Mouse (Mus musculus): ENCODE measurements at regions not wholly inside any gene's neighbourhood (a gene's known extent, or its start where the extent isn't known, plus 50 kb on each side); places are given as distances from the start of the nearest gene placed in this dataset.

- TF ChIP-seq CTCF (conservative IDR thresholded peaks at IDR 0.05) = no peak
- no peak overlapping the region for H3K27ac ChIP-seq
- no peak for DNase-seq (ENCODE audit: low spot score in 2 of 2)
- no peak overlapping the region for H3K4me3 ChIP-seq
Observed at GRCm38 (mm10) chr13:83131129-83131981, 372.5 kb upstream of the Mef2c start.

DNA sequence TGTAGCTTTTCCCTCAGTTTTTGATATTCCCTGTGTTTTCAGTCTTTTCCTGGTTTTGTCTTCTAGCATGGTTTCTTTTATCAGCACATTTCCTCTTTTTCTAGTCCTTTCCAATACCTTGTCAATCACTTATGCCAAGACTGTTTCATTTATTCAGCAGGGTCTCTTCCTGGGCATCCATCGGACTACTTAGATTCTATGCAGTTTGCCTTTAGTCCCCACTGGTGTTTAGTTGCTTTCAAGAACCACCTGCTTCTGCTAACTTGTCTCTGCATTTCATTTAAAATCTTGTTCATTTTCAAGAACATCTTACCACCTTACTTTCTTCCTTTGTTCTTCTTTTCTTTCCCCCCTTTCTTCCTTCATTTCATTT is 371.9 kb upstream of the Mef2c start:
- no peak overlapping the region for H3K27ac ChIP-seq
- H3K4me3 ChIP-seq = no peak overlapping the region
- TF ChIP-seq CTCF (conservative IDR thresholded peaks at IDR 0.05) = no peak
- DNase-seq (ENCODE audit: low spot score in 2 of 2) = no peak

DNA sequence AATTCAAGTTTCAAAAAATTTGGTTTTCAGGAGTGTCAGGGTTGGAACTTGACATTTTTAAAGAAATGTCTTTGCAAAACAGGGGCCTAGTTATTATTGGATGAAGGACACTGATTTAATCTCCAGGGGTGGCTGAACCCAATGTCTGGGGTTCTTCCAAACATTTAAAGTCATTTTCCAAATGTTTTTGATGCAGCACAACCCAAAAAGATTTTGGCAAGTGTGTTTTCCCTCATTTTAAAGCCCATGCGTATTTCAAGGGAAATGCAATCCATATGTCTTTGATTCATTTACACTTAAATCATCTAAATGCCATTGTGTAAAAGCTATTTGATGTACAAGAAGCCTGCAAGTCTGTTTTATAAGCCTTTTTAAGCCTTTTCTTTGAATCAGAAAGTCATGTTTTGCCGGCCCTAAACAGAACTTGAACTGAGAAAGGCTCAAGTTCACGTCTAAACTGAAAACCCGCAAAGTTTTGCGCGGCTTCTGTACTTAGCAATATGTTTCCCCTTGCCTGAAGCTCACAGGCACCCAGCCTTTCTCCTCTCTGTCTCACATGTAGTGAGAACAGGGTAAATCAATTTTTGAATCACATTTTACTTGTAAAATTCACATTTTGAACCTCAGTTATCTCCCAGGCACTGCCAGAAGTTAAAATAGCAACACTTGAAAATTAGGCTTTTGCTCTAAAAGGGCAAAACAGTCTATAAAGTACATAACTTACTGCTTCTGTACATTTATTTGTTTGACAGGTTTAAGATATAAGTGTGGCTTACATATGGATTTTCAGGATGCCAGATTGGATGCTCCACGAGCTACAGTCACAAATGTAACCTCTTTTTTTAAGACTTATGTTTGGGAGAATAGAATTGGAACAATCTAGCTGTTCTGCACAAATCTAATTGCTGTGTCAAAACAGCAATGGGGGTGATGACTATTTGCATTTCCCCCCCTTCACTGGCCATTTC is 370.9 kb upstream of the Mef2c start:
- no peak overlapping the region for H3K4me3 ChIP-seq
- no peak for TF ChIP-seq CTCF (conservative IDR thresholded peaks at IDR 0.05)
- H3K27ac ChIP-seq = no peak overlapping the region

GRCm38 (mm10) chr13:83143316-83143715 is 360.5 kb upstream of the Mef2c start:
- H3K27ac ChIP-seq = no peak overlapping the region
- TF ChIP-seq CTCF (conservative IDR thresholded peaks at IDR 0.05) = no peak
- no peak overlapping the region for H3K4me3 ChIP-seq
- peak in 1 of 2 experiments; percentile 1 for DNase-seq (ENCODE audit: low spot score in 2 of 2)

More for the DNA sequence above, 370.9 kb upstream of the Mef2c start:
- DNase-seq (ENCODE audit: low spot score in 2 of 2) = no peak

DNA sequence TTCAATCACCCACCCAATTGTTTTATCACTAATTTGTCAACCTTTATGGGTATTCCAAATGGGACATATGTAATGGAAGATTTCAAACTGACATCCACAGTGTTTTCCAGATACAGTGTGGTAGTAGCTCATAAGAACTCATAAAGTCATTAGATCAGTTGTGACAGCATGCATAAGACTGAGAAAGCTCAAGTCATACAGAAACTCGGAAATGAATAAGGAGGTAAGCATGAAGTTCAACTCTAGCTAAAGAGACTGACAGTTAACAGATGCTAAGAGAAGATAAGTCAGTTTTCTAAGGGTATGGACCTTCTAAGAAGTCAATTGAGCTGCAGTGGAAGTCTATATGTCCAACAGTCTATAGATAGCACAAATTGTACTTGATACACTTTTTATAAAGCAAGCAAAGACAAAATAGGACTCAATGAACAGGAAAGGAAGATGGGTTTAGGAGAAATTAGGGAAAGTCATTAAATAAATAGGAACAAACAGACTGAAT is 349.2 kb upstream of the Mef2c start:
- Histone ChIP-seq H3K27ac (no peak overlapping the region), H3K4me3 (no peak overlapping the region)
- DNase-seq (ENCODE audit: low spot score in 2 of 2) = no peak
- TF ChIP-seq CTCF (conservative IDR thresholded peaks at IDR 0.05) = no peak

GRCm38 (mm10) chr13:83159969-83160368 is 343.9 kb upstream of the Mef2c start:
- no peak for DNase-seq (ENCODE audit: low spot score in 2 of 2)
- Histone ChIP-seq H3K4me3 (no peak overlapping the region), H3K27ac (no peak overlapping the region)
- no peak for TF ChIP-seq CTCF (conservative IDR thresholded peaks at IDR 0.05)

DNA sequence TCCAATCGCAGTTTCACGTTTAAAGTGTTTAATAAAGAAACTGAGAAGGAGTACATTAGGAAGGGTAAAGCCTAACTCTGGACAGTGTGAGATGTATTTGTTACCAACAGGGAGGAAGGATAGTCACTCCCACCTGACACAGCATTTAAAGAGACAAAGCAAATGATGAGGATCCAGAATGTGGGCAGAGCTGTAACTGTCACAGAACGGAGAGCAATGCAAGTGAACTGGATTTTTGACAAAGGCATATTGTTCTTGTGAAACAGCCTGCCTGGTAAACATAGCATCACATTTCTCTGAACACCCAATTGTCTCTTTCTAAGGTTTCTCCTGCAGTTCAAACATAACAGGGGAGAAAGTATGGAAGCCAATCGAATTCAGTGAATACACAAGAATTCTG is 341.1 kb upstream of the Mef2c start:
- peak in 1 of 2 experiments; percentile 3 for DNase-seq (ENCODE audit: low spot score in 2 of 2)
- peak overlapping the region; percentile 46; the same call in 1 of the 2 replicates for H3K27ac ChIP-seq
- no peak overlapping the region for H3K4me3 ChIP-seq
- no peak for TF ChIP-seq CTCF (conservative IDR thresholded peaks at IDR 0.05)

GRCm38 (mm10) chr13:83175086-83175485 is 328.7 kb upstream of the Mef2c start:
- DNase-seq (ENCODE audit: low spot score in 2 of 2) = no peak
- no peak for TF ChIP-seq CTCF (conservative IDR thresholded peaks at IDR 0.05)
- H3K4me3 ChIP-seq = no peak overlapping the region
- no peak overlapping the region for H3K27ac ChIP-seq

DNA sequence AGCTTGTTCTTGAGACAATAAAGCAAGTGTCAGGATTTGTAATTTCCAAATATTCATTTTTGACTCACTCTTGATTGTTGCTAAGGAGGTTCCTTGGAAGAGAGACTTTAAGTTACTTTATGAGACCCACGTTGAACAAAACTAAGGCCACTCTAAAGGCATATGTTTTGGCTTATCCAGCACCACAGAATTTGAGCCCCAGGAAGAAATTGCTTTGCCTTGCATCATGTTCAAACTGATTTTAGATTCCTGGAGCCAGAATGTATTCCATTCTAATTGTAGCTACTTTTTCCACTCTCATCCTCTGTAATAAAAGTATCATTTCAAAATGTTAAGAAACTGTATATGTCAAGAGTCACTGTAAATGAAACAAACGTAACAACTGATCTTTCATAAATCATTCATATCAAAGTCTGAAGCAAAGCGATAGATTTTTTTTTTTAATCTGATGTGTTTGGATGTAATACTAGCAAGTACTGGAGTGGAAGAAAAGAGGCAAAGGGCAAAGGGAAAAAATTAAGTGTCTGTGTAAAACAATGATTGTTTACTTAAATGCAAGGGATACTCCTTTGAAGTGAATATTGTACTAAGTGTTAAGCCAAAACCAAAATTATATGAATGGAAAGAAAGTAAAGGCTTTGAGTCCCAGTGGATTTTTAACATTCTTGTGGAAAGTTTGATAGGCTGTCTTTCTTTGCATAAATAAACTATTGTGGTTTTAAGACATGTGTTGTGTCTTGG is 301.7 kb upstream of the Mef2c start:
- no peak for DNase-seq (ENCODE audit: low spot score in 2 of 2)
- TF ChIP-seq CTCF (conservative IDR thresholded peaks at IDR 0.05) = no peak
- no peak overlapping the region for H3K4me3 ChIP-seq

GRCm38 (mm10) chr13:83206622-83207021 is 297.2 kb upstream of the Mef2c start:
- no peak for DNase-seq (ENCODE audit: low spot score in 2 of 2)
- H3K27ac ChIP-seq = no peak overlapping the region
- TF ChIP-seq CTCF (conservative IDR thresholded peaks at IDR 0.05) = no peak
- no peak overlapping the region for H3K4me3 ChIP-seq

More for the DNA sequence above, 301.7 kb upstream of the Mef2c start:
- H3K27ac ChIP-seq = no peak overlapping the region

DNA sequence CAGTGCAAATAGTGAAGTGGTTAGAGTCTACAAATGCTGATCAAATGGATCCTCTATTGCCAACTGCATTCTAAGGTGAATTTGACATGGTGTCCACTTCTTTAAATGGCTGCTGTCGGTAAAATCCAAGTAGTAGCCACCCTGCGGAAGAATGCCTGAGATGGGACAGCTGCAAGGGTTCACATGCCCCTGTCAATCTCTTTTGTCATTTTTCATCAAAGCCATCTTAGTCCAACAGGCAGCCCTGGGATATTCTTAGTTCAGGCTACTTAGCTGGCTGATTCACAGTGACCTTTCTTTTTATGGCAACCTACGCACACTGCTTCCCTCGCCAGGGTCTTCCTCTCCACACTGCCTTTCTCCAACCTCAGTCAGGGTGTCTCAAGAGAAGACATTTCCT is 296.3 kb upstream of the Mef2c start:
- TF ChIP-seq CTCF (conservative IDR thresholded peaks at IDR 0.05) = no peak
- no peak overlapping the region for H3K4me3 ChIP-seq
- no peak overlapping the region for H3K27ac ChIP-seq
- no peak for DNase-seq (ENCODE audit: low spot score in 2 of 2)

GRCm38 (mm10) chr13:83208111-83208510 is 295.7 kb upstream of the Mef2c start:
- no peak for TF ChIP-seq CTCF (conservative IDR thresholded peaks at IDR 0.05)
- no peak for DNase-seq (ENCODE audit: low spot score in 2 of 2)
- Histone ChIP-seq H3K4me3 (no peak overlapping the region), H3K27ac (no peak overlapping the region)
